Mouse (Mus musculus) CH12.LX (cell line): Measurements from ENCODE around the gene Als2cl. TPM values are rescaled to one million over a fixed set of nuclear protein-coding genes. Genes with fewer than 3 reads are reported as not detected.

Source experiments
- DNase-seq: peaks from one replicate; pipeline ENCODE4 v3.0.0-alpha.2; 2013; ENCODE audit errors: extremely low read depth
- H3K27ac ChIP-seq: 2 replicates; pipeline ENCODE4 v1.5.1; 2012; ENCODE audit warnings: low read depth, mild to moderate bottlenecking, control low read depth, moderate library complexity; ENCODE audit not compliant: insufficient read depth
- H3K27me3 ChIP-seq: replicated peaks from 2 replicates; pipeline ENCODE3; 2012; ENCODE audit warnings: inconsistent platforms
- H3K36me3 ChIP-seq, 2 experiments: replicated peaks in 1 of 2; 2 replicates each; pipeline versions ENCODE3 to v1.6.1; 2012; ENCODE audit warnings: inconsistent platforms in 1 of 2, low read length in 1 of 2, mild to moderate bottlenecking in 1 of 2, mixed read lengths in 1 of 2, moderate library complexity in 1 of 2; ENCODE audit not compliant: control insufficient read depth in 1 of 2, insufficient read depth in 1 of 2
- H3K4me1 ChIP-seq, 2 experiments: 2 replicates each; pipeline ENCODE4 v1.6.1; 2012; ENCODE audit warnings: inconsistent platforms in 1 of 2, moderate library complexity in 1 of 2; ENCODE audit not compliant: insufficient read depth in 2 of 2, control insufficient read depth in 1 of 2
- H3K4me2 ChIP-seq: 2 replicates; pipeline ENCODE4 v1.6.1; 2012; ENCODE audit warnings: low read depth, mild to moderate bottlenecking, control low read depth; ENCODE audit not compliant: poor library complexity, insufficient read depth, severe bottlenecking
- H3K4me3 ChIP-seq, 3 experiments: fragments of 150-350 bp in 1 of 3; sonication (generic) in 1 of 3; replicated peaks in 1 of 3; 2 replicates each; pipeline versions ENCODE3 to v1.5.1; 2011 to 2012; ENCODE audit warnings: low read depth in 2 of 3, low read length in 2 of 3, mild to moderate bottlenecking in 2 of 3, moderate library complexity in 2 of 3, control low read depth in 1 of 3, improper control_type of control experiment in 1 of 3, inconsistent platforms in 1 of 3, mixed read lengths in 1 of 3; ENCODE audit not compliant: poor library complexity in 1 of 3
- H3K79me2 ChIP-seq: replicated peaks from 2 replicates; pipeline ENCODE4 v1.6.1; 2012; ENCODE audit warnings: mild to moderate bottlenecking, moderate library complexity; ENCODE audit not compliant: control insufficient read depth, poor library complexity, insufficient read depth, severe bottlenecking; ENCODE audit errors: extremely low read depth
- H3K9ac ChIP-seq: 2 replicates; pipeline ENCODE4 v1.6.1; 2012; ENCODE audit warnings: low read depth, mild to moderate bottlenecking, control low read depth, moderate library complexity; ENCODE audit not compliant: insufficient read depth
- H3K9me3 ChIP-seq: replicated peaks from 2 replicates; pipeline ENCODE3; 2012; ENCODE audit warnings: low read length, inconsistent platforms, mixed read lengths
- BHLHE40 ChIP-seq: IDR thresholded peaks from 2 replicates; pipeline ENCODE4 v1.6.1; 2011; ENCODE audit warnings: mild to moderate bottlenecking, low read depth, low read length, improper control_type of control experiment
- CHD1 ChIP-seq: IDR thresholded peaks from 2 replicates; pipeline ENCODE4 v1.6.1; 2012; ENCODE audit warnings: low read depth, low read length, improper control_type of control experiment, inconsistent platforms
- CHD2 ChIP-seq: IDR thresholded peaks from 2 replicates; pipeline ENCODE4 v1.6.1; 2011; ENCODE audit warnings: low read length, improper control_type of control experiment
- CTCF ChIP-seq, 2 experiments: IDR thresholded peaks in 1 of 2; conservative IDR thresholded peaks in 1 of 2; 2 replicates each; pipeline ENCODE4 v1.5.1; 2011 to 2012; ENCODE audit warnings: low read depth in 2 of 2, low read length in 2 of 2, improper control_type of control experiment in 1 of 2, inconsistent platforms in 1 of 2, mild to moderate bottlenecking in 1 of 2, moderate library complexity in 1 of 2
- E2F4 ChIP-seq: IDR thresholded peaks from 2 replicates; pipeline ENCODE4 v1.6.1; 2011; ENCODE audit warnings: low read depth, low read length, improper control_type of control experiment; ENCODE audit not compliant: insufficient replicate concordance
- ELF1 ChIP-seq: IDR thresholded peaks from 2 replicates; pipeline ENCODE4 v1.6.1; 2014; ENCODE audit warnings: low read depth, mild to moderate bottlenecking, inconsistent platforms, low read length, improper control_type of control experiment
- HCFC1 ChIP-seq: IDR thresholded peaks from 2 replicates; pipeline ENCODE4 v1.6.1; 2012; ENCODE audit warnings: low read depth, mild to moderate bottlenecking, inconsistent platforms, low read length, improper control_type of control experiment
- IRF4 ChIP-seq: IDR thresholded peaks from 2 replicates; pipeline ENCODE4 v1.6.1; 2014; ENCODE audit warnings: low read depth, mild to moderate bottlenecking, inconsistent platforms, low read length, improper control_type of control experiment
- JUN ChIP-seq: IDR thresholded peaks from 2 replicates; pipeline ENCODE4 v1.6.1; 2011; ENCODE audit warnings: low read depth, mild to moderate bottlenecking, low read length, improper control_type of control experiment, moderate library complexity; ENCODE audit not compliant: insufficient read depth
- KAT2A ChIP-seq: IDR thresholded peaks from 2 replicates; pipeline ENCODE4 v1.6.1; 2012; ENCODE audit warnings: low read length, improper control_type of control experiment, inconsistent platforms; ENCODE audit not compliant: insufficient replicate concordance
- MAFK ChIP-seq: IDR thresholded peaks from 2 replicates; pipeline ENCODE4 v1.6.1; 2011; ENCODE audit warnings: low read length, improper control_type of control experiment; ENCODE audit not compliant: insufficient replicate concordance
- MAZ ChIP-seq: IDR thresholded peaks from 2 replicates; pipeline ENCODE4 v1.6.1; 2012; ENCODE audit warnings: low read depth, mild to moderate bottlenecking, inconsistent platforms, low read length, improper control_type of control experiment, moderate library complexity
- NRF1 ChIP-seq: IDR thresholded peaks from 2 replicates; pipeline ENCODE4 v1.6.1; 2014; ENCODE audit warnings: low read depth, mild to moderate bottlenecking, inconsistent platforms, low read length, improper control_type of control experiment, moderate library complexity
- PAX5 ChIP-seq: IDR thresholded peaks from 2 replicates; pipeline ENCODE4 v1.6.1; 2012; ENCODE audit warnings: low read length, inconsistent platforms, mixed read lengths
- POLR2AphosphoS2 ChIP-seq: IDR thresholded peaks from 2 replicates; pipeline ENCODE4 v1.6.1; 2011; ENCODE audit warnings: low read depth, low read length, improper control_type of control experiment
- RCOR1 ChIP-seq: conservative IDR thresholded peaks from 2 replicates; pipeline ENCODE4 v1.6.1; 2012; ENCODE audit warnings: low read depth, mild to moderate bottlenecking, inconsistent platforms, low read length, improper control_type of control experiment
- SIN3A ChIP-seq: IDR thresholded peaks from 2 replicates; pipeline ENCODE4 v1.6.1; 2012; ENCODE audit warnings: low read length, improper control_type of control experiment, inconsistent platforms
- TCF12 ChIP-seq: IDR thresholded peaks from 2 replicates; pipeline ENCODE4 v1.6.1; 2014; ENCODE audit warnings: low read depth, mild to moderate bottlenecking, inconsistent platforms, low read length, improper control_type of control experiment
- ZKSCAN1 ChIP-seq: IDR thresholded peaks from 2 replicates; pipeline ENCODE4 v1.6.1; 2012; ENCODE audit warnings: low read depth, inconsistent platforms, low read length, improper control_type of control experiment, borderline replicate concordance
- dilution Hi-C: fragments of 300-500 bp; cut with MboI; formaldehyde crosslinking; loops from 2 replicates; pipeline ENCODE4 v1.14.3; 2020; ENCODE audit warnings: low sequenced_read_pairs; ENCODE audit not compliant: extremely low pct_unique_long_range_greater_than_20kb, extremely low pct_ligation_motif_present
- in situ Hi-C: fragments of 300-500 bp; cut with MboI; formaldehyde crosslinking; loops from 3 replicates; pipeline ENCODE4 v1.14.3; 2019; ENCODE audit warnings: low sequenced_read_pairs, low pct_ligation_motif_present, low pct_unique_long_range_greater_than_20kb, mixed read lengths
- polyA plus RNA-seq: library from polyadenylated mRNA; unstranded; fragments of >175 nt; gene quantifications from 2 replicates; pipeline ENCODE4 v1.2.1, GENCODE M21; 2012; ENCODE audit warnings: low read depth; ENCODE audit not compliant: insufficient read length
- total RNA-seq, 2 experiments: library from RNA; depleted of rRNA; stranded (reverse); fragments of 300-350 nt in 1 of 2; fragments of >200 nt in 1 of 2; gene quantifications; 2 replicates each; pipeline ENCODE4 v1.2.3; 2012 to 2014

Als2cl gene
- total and polyA plus RNA-seq, 3 experiments, result 2.4 to 3.4 (median 2.5) TPM

DNA sequence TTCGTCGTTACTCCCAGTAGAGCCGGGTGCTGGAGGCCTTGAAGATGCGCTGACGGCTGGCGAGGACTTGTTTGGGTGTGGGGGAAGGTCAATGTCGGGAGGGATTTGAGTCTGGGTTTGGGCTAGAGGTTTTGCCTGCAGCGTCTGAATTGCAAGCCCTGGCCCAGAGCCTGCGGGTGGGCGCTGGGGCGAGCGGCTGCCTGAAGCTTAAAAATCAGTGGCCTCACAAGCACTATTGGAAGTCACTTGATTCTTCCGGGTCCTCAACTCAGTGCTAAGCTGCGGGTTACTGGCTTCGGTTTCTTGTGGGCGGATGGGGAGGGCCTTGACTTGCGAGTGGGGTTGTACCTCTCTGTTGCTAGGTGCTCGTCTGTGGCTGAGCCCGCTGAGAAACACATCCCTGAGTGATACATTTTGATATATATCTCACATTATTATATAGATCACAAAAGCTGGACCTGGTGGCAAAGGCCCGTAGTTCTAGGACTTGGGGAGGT is 66.9 kb downstream of the Als2cl start:
- no peak for DNase-seq
- Histone ChIP-seq H3K27me3 (no peaks in the 10 kb centered on the region), H3K4me2 (no peak overlapping the region), H3K9ac (no peak overlapping the region), H3K4me1 (no peaks in the 10 kb centered on the region), H3K9me3 (peaks cover 2% of the 10 kb centered on the region), H3K79me2 (no peaks in the 10 kb centered on the region), H3K27ac (no peak overlapping the region), H3K36me3 (no peaks in the 10 kb centered on the region), H3K4me3 (no peak overlapping the region)
- in situ Hi-C loops (no loop called here), dilution Hi-C loops (no loop called here)
- TF ChIP-seq KAT2A, result no peak
- no peak for TF ChIP-seq ZKSCAN1
- no peak for TF ChIP-seq CHD1
- TF ChIP-seq CHD2, result no peak
- TF ChIP-seq IRF4, result no peak
- no peak for TF ChIP-seq SIN3A
- TF ChIP-seq NRF1, result no peak
- no peak for TF ChIP-seq E2F4
- no peak for TF ChIP-seq HCFC1
- no peak for TF ChIP-seq ELF1
- no peak for TF ChIP-seq BHLHE40
- no peak for TF ChIP-seq RCOR1
- no peak for TF ChIP-seq PAX5

GRCm38 (mm10) chr9:110947261-110947661 is 67.6 kb downstream of the Als2cl start:
- Histone ChIP-seq H3K36me3 (no peaks in the 10 kb centered on the region), H3K9ac (no peak overlapping the region), H3K9me3 (peaks cover 2% of the 10 kb centered on the region), H3K4me1 (no peaks in the 10 kb centered on the region), H3K4me2 (no peak overlapping the region), H3K27me3 (no peaks in the 10 kb centered on the region), H3K79me2 (no peaks in the 10 kb centered on the region), H3K27ac (no peak overlapping the region), H3K4me3 (no peak overlapping the region)
- in situ Hi-C loops (no loop called here), dilution Hi-C loops (no loop called here)
- TF ChIP-seq JUN (no peak), POLR2AphosphoS2 (no peak), TCF12 (no peak), MAZ (no peak), MAFK (no peak), CTCF (conservative IDR thresholded peaks at IDR 0.05 in 1 of 2, IDR thresholded peaks at IDR 0.05 in 1 of 2; ENCODE audit: low read depth in 2 of 2, low read length in 2 of 2) (no peak), CHD2 (no peak), KAT2A (no peak)
- DNase-seq, result no peak
